Mouse (Mus musculus): ENCODE measurements around the gene Nxf1.
"Not testable (repeated sequence)": the region's sequence is repeated elsewhere in the genome, so short reads cannot be mapped to it uniquely, and the experiment has no call there.

Gene Nxf1

GRCm38 (mm10) chr19:8725081-8725613 is 31.7 kb upstream of the Nxf1 start:
- DNase-seq: no peak

DNA sequence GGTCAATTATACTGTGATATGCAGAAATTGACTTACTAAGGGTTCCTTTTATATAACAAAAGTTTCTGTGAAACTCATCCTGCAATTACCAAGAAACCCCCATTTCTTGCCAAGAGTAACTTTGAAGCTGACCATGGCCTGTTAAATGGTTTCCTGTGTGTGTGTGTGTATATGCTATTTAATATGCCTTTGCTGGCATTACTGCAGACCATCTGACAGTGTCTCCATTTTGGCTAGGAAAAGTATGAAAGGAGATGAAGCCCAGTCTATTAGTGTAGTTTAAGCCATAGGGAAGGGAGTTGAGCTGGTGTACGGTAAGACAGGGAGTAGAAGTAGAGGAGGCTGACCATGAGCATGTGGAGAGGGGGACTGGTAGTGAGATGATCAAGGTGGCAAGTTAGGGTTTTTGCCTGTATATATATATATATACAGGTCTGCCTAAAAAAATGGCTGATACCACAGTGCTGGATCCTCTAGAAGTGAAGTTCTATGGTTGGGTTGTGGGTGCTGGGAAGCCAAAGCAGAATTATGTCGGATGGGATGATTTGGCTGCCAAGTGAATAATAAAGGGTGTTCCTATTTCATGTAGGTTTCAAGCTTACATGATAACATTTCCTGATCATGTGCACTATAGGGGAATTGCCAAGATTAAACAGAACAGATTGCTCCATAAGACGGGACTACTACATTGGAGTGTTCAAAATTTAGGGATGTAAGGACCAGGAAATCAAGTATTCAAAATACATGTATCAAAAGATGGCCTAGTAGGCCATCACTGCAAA is 30.1 kb upstream of the Nxf1 start:
- DNase-seq: no peak

DNA sequence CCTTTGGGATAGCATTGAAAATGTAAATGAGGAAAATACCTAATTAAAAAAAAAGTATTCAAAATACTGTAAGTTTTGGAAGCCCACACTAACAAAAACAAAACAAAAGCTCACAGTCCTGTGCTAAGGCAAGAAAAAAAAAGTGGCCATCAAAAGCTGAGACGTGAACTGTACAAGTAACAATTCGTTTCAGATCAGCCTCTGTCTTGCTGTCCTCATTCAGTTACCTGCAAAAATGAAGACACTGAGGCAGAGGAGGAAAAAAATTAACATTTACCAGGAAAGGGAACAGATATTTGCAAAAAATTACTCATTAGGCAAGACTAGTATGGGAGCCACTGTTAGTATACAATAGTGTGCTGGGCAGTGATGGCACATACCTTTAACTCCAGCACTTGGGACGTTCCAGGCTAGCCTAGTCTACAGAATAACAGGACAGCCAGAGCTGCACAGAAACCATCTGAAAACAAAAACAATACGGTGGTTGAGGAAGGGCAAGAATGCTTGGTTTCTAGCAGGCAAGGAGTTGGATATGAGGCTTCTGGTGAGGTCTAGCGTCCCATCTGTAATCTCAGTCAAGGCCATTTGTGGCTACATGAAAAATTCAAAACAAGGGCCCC is 29.3 kb upstream of the Nxf1 start:
- no peak for DNase-seq

- not testable (repeated sequence) for DNase-seq
These were observed 28.4 kb upstream of the Nxf1 start for GRCm38 (mm10) chr19:8728335-8729099.

DNA sequence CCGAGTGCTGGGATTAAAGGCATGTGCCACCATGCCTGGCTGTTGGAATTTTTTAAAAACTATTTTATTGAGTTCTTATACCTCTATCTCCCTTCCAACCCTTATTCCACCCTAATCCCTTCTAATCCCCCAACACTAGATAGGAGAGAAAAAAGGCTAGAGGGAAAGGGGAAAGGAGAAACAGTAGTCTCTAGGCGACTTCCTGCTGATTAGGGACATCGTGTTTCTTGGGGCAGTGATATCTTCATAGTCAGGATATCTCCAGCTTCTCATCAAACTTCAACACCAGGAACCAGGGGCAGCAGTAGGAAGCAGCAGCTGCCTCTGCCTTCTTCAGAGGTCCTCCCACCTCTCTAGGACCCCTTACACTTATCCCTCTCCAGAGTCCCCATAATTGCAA is 22.5 kb upstream of the Nxf1 start:
- no peak for DNase-seq

DNA sequence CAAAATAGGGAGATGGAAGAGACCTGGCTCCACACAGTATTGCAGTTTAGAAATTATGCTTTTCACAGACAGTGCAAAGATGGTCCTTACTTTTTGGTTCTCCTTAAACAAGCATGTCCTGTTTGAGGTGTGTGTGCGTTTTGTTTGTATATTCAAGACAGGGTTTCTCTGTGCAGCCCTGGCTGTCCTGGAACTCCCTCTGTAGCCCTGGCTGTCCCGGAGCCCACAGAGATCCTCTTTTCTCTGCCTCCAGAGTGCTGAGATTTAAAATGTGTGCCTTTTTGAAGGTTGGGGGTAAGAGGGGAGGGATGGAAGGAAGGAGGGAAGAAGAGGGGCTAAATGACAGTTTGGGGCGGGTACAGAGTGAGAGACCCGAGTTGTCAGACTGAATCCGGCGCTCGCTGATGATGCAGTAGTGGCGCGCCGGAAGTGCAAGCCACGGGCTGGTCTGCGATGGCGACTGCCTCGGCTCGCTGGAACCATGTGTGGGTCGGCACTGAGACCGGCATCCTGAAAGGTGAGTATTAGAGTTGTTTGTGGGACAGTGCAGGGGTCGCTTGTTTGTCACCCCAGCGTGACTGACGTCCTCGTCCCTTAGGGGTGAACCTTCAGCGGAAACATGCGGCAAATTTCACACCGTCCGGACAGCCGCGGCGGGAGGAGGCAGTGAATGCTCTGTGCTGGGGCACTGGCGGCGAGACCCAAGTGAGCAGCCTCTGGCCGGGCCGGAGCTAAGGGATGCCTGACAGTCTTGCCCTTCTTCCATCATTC is 21.3 kb upstream of the Nxf1 start, which contains the start of gene Wdr74:
Gene Wdr74, plus strand, starts transcription at position 439 of the 771 bp plus-strand sequence.
- DNase-seq: peak; percentile 96

GRCm38 (mm10) chr19:8736160-8736467 is 20.8 kb upstream of the Nxf1 start:
- no peak for DNase-seq

DNA sequence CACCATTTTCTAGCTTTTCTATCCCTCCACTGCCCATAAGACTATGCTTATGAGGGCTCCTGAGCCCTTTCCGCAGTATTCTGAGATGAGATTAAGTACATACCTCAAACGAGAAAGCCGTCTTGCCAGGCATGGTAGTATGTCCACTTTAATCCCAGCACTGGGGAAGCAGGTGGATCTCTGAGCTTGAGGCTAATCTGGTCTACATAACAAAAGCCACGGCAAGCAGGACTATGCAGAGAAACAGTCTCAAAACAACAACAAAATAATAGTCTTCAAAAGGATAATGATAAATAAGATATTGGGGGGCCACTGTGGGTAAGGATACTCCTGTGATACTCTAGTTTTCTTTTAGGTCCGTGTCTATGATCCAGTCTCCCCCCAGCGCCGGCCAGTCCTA is 18.0 kb upstream of the Nxf1 start:
- DNase-seq: no peak

GRCm38 (mm10) chr19:8739646-8740045 is 17.2 kb upstream of the Nxf1 start:
- no peak for DNase-seq

GRCm38 (mm10) chr19:8740603-8741002 is 16.3 kb upstream of the Nxf1 start, which contains the start of gene 1700092M07Rik:
TSS of gene 1700092M07Rik (plus strand) at chr19:8740718.
- DNase-seq: no peak

- DNase-seq: peak; percentile 99
These were observed 15.5 kb upstream of the Nxf1 start, which contains the start of gene Stx5a for GRCm38 (mm10) chr19:8741243-8741869. TSS of gene Stx5a (plus strand) at chr19:8741413.

- no peak for DNase-seq
These were observed 14.7 kb upstream of the Nxf1 start for GRCm38 (mm10) chr19:8742176-8742575.

GRCm38 (mm10) chr19:8745382-8745781 is 11.5 kb upstream of the Nxf1 start:
- no peak for DNase-seq

DNA sequence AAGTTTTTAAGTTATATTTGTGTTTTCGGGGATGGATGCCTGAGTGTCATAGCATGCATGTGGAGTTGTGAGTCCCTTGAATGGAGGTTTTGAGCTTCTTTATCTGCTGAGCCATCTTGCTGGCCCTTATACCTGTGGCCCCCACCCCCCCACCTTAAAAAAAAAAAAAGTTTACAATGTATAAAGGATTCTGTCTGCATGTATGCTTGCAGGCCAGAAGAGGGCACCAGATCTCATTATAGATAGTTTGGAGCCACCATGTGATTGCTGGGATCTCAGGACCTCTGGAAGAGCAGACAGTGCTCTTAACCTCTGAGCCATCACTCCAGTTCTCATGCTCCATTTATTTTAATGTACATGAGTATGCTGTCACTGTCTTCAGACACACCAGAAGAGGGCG is 9.5 kb upstream of the Nxf1 start:
- peak; percentile 53 for DNase-seq

GRCm38 (mm10) chr19:8755652-8756051 is 1.2 kb upstream of the Nxf1 start:
- DNase-seq: no peak

DNA sequence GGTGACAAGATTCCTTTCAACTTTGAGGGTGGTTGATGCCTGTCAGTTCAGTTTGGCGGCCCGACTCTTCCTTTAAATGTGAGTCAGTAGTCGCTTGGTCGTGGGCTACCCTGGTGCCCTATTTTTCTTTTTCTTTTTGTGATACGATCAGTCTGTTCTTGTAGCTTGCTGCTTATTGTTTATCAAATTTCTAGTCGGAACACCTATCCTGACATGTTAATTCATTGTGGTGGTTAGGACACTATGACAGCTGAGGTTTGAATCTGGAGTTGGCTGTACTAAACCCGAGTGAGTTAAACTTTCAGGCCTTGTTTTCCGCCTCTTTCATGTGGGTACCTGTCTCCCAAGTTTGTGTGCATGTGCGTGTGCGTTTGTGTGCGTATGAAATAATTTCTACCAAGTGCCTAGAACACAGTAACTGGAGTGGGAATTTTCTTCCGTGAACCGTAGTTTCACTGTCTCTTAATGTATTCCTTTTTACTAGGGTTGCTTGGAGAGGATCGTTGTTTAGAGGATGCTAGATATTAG is 662 bp downstream of the Nxf1 start:
- no peak for DNase-seq

DNA sequence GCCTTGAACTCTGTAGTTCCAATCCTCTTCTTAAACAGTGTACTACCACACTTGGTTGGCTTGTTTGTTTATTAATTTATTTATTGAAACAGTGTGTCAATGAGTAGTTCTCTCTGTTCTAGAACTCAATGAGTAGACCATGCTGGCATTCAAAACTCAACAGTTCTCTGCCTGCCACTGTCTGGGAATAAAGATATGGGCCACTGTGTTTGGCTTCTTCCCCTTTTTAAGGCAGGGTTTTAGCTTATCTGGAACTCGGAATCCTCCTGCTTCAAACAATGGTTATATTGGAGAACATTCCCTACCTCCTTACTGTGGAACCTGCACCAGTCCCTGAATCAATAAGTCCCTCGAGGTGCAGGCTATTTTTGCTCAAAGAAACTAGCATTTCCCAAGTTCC is 2.0 kb downstream of the Nxf1 start:
- DNase-seq: no peak

DNA sequence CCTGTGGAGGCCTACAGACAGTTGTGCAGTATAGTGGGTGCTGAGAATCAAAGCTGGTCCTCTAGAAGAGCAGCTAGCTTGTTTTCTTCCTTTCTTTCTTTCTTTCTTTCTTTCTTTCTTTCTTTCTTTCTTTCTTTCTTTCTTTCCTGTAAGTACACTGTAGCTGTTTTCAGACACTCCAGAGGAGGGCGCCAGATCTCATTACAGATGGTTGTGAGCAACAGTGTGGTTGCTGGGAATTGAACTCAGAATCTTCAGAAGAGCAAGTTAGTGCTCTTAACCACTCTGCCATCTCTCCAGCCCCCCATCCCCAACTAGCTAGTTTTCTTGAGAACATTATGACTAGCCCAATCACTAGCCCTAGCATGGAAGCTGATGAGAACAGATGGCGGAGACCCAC is 3.9 kb downstream of the Nxf1 start:
- no peak for DNase-seq

GRCm38 (mm10) chr19:8763276-8763675 is 6.4 kb downstream of the Nxf1 start:
- no peak for DNase-seq

- DNase-seq: no peak
These were observed 8.7 kb downstream of the Nxf1 start for GRCm38 (mm10) chr19:8765562-8765961.

GRCm38 (mm10) chr19:8770567-8771270 is 13.8 kb downstream of the Nxf1 start, which contains the start of gene Tmem223:
TSS of gene Tmem223 (plus strand) at chr19:8770996.
- peak; percentile 87 for DNase-seq

Measured in retina, postnatal 1 day (tissue).